Mouse (Mus musculus) A20 (cell line): ENCODE measurements around the gene Gba.
A peak's percentile ranks its signal among the peaks of the same experiment; 100 is the strongest.
"Not testable (repeated sequence)": the region's sequence is repeated elsewhere in the genome, so short reads cannot be mapped to it uniquely, and the experiment has no call there.

Source experiments
- DNase-seq: peaks from one replicate; pipeline ENCODE4 v3.0.0-alpha.2; 2011; ENCODE audit warnings: low read depth, low spot score

Gba gene

DNA sequence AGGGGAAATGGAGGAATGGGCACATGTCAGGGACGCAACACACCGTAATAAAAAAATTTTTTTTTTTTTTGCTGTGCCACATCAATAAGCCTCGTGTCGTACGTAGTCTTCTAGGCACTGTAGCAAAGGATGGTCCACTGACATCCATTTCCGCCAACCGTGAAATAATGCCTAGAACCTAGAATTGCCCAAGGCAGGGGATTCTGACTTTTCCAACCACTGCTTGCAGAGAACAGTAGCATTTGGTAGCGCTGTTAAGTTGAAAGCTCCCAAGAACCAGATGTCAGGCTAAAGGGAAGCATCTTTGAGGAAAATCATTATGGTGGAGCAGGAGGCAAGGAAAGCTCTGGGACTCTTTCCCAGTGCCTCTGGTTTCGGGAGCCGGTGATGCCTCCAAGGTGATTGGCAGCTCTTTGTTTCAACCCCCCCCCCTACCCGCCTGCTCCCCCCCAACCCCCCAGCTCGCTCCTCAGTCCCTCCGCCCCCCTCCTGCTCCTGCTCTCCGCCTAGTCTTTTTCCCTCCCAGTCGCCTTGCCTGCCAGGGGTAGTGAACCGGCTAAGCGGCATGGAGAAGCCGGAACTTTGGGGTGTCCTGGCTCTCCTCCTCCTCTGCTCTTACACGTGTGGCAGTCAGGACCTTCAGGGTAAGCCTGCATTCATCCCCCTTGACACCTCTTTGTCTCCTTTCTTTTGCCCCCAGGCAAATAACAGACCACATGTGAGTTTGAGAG lies 12.1 kb downstream of the Gba start, which contains the start of gene Thbs3:
Gene Thbs3 (plus strand): TSS at position 500 of the 731 bp plus-strand sequence.
- DNase-seq, result no peak

DNA sequence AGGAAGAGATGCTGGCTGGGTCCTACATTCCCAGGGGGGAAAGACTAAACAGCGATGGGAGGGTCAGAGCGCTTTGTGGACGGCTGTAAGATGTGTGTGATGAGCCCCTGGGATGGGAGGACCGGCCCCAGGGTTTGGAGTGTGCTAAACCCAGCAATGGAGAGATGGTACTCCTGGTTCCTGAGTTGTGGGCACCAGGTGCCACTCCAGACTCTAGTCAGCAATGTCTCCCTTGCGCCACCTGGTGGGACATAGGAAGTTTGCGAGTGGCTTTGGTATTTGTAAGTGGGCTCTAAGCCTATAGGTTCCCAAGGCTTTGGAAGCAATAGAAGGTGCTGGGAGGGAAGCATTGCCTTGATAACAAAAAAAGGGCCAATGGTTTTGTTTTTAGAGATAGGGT lies 13.1 kb downstream of the Gba start:
- peak; percentile 84 for DNase-seq

DNA sequence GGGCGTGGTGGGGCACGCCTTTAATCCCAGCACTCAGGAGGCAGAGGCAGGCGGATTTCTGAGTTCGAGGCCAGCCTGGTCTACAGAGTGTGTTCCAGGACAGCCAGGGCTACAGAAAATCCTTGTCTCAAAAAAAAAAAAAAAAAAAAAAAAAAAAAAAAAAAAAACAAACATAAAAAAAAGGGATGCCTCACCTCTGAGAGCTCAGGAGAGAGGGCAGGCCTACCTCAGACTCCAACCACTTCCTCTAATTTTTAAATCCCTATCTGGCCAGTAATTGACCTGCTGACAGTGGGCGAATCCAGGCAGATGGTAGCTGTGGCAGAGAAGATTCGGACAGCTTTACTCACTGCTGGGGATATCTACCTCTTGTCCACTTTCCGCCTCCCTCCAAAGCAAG lies 13.7 kb downstream of the Gba start:
- not testable (repeated sequence) for DNase-seq

DNA sequence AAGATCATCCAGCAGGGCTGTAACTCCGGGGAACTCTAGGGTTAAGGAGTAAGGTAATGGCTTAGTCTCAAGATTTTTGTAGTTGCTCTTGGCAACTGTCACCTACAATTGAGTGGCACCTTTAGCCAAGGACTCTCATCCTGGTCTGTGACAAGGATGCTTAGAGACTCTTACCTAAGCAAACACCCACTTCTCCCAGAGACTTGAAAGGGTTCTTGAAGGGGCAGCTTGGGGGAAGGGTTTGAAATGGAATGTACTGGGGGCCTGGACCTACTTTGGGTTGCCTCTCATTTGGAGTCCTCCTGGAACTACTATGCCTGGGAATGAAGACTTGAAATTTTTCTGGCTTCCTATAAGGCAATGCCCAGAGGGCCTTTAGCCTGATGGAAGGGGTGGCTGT lies 15.5 kb downstream of the Gba start:
- no peak for DNase-seq

DNA sequence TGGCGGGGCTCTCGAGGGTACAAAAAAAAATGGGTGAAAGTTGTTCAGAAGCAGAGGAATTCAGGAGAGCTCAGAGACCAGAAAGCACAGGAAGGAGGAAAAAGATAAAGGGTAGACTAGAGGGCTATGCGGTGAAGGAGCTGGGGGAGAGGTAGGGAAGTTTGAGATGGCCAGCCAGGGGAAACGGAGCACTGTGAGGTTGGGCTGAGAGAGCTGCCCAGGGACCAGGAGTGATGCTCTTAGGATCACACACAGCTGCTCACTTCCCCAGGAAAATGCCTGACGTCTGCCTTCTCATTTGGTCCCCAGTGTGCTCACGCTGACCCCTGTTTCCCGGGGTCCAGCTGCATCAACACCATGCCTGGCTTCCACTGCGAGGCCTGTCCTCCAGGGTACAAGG lies 16.8 kb downstream of the Gba start:
- DNase-seq, result no peak

DNA sequence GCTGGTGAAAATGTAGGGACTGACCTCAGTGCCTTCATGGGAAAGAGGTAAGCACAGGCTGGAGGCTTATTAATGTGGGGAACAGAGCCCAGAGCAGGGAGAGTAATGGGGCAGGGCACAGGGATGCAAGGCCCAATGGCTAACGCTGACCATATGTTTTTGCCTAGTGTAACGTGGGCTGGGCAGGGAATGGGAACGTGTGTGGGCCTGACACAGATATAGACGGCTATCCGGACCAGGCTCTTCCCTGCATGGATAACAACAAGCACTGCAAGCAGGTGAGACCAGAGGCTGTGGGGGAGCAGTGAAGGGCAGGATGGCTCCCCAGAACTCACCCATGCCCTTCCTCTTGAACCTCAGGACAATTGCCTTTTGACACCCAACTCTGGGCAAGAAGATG lies 18.4 kb downstream of the Gba start:
- DNase-seq, result no peak

DNA sequence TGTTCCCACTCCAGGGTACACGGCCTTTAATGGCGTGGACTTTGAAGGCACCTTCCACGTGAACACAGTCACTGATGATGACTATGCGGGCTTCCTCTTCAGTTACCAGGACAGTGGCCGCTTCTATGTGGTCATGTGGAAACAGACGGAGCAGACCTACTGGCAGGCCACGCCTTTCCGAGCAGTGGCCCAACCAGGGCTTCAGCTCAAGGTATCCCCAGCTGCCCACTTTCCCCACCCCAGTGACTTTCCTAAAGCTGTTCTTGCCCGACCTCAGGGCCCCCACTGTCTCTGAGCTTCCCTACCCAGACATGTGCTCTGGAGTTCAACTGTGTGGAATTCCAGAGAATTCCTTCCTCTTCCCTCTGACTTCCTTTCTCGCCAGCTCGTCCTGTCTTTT lies 22.1 kb downstream of the Gba start:
- no peak for DNase-seq

DNA sequence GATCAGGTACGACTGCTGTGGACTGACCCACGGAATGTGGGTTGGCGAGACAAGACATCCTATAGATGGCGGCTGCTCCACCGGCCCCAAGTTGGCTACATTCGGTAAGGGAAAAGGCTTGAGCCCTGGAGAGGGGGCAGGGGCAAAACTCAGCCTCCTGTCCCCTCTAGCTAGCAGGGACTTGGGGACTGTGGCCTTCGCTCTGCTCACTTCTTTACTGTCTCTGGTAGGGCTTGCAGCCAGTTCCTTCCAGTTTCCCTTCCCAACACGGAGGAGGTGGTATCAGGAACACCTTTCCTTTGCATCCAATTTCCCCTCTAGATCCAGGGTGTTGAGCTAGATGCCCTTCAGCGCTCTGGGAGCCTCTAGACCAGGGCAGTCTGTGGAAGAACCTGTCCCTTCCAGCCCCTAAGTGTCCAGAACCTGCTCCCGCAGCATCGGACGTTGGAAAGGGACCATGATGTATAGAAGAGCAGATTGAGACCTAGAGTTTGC lies 22.6 kb downstream of the Gba start:
- no peak for DNase-seq

DNA sequence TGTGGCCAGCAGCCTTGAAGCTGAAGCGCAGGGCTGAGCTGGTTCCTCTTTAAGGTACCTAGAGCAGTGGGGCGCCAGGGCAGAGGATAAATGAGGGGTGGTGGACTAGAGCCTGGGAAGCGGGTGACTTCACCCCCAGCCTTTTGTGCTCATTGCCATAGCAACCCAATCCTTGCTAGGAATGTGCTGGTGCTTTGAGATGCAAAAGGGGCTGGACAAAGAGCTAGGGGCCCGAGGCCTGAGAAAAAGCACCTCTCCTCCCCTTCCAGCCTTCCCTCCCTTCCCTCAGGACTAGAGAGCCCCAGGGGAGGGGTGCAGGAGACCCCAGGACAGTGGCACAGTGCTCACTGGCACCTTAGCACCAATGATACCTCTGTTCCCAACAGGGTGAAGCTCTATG lies 23.2 kb downstream of the Gba start:
- DNase-seq, result no peak

DNA sequence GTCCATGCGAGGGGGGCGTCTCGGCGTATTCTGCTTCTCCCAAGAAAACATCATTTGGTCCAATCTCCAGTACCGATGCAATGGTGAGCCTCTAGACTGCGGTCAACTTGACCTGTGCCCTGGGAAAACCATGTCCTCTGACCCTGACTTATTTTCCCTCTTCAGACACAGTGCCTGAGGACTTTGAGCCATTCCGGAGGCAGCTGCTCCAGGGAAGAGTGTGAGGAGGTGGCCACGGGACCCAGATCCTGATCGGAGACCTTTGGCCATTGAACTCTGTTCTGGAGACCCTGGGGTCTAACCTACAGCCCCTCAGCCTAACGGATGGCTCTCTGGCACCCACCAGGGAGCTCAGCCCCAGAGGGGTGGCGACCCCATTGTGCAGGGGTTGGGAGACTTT lies 23.6 kb downstream of the Gba start:
- no peak for DNase-seq

DNA sequence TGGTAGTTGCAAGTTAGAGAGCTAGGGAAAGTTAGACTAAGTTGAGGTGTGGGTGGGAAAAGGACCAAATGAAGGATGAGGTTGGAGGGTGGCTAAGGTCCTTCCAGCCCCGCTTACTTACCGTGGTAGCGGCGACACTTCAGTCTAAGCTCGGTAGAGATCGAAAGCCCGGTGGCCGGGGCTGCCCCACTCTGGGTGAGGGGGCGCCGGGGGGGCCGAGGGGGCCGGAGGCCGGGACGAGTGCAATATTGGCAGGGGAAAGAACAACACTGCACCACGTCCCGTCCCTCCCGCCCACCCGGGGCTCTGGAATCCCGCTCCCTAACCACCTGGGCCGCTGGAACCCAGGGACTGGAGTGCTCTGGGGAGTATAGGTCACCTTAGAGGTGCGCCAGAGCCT lies 24.2 kb downstream of the Gba start, which contains the start of gene Mtx1:
Gene Mtx1 (minus strand): TSS at position 189 of the 400 bp plus-strand sequence.
- DNase-seq, result no peak

DNA sequence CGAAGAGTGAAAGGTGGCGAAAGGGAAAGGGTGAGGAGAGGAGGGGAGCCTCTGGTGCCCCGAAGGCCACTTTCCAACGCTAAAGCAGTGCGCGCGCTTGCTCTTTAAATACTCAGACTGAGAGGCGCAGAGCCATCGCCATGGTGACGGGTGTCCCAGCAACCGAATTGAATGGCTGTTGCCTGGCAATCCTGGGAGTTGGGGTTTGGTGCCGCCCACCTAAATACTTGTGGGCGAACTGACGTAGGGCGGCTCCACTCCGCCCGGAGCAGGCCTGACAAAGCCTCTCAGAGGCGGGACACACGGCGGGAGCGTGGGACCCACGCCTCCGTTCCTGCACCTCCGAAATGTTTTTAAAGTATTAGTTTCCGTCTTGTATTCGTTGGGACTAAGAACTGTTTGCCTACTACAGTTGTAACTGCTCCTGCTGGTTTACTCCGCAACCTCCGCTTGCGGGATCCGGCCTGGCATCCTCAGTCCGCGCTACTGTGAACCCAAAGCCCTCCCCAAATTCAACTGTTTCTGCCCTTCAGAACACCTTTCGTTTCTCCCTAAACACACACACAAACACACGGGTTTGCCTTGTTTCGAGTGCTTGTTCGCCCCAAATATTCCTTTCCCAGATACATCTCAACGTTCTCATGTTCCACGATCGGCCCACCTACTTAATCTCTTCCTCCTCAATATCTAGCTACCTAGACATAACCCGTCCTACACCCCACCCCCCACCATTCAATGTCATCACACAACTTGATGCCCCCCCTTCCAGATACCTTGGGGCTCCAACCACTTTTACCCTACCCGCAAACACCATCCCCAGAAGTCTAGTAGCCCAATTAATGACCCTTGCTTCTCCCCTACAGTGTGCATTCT lies 24.8 kb downstream of the Gba start:
- DNase-seq, result no peak

DNA sequence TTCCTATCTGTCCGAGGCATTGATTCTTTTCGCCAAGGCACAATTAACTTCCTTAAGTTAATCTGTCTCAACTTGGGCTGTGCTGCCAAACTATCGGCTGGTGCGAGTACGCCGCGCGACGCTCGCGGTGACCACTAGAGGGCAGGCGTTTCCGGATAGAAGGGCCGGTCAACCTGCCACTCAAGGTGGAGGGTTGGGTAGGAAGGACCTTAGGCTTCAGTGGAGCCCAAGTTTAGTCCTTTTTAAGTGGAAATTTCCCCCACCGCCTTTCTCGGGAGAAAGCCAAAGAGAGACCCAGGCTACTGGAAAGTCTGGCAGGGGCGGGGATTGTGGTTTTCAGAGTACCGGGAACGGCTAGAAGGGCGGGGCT lies 25.4 kb downstream of the Gba start:
- DNase-seq, result peak; percentile 87

DNA sequence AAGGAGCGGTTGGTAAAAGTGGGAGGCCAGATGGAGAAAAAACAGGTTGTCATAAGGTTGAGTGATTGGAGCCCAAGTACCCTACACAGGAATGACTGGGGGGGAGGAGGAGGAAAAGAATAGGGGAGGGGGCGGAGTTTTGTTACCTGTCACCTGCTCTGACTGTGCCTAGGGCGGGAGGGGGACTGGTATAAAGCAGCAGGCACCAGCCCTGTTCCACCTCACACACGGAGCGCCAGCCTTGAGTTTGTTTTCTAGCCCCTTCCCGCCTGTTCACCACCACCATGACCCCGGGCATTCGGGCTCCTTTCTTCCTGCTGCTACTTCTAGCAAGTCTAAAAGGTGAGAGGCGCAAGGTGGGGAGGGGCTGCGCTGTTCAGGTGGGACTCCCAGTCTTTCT lies 26.1 kb downstream of the Gba start, which contains the start of gene Muc1:
Gene Muc1 (plus strand): TSS at position 222 of the 400 bp plus-strand sequence.
- DNase-seq, result no peak

DNA sequence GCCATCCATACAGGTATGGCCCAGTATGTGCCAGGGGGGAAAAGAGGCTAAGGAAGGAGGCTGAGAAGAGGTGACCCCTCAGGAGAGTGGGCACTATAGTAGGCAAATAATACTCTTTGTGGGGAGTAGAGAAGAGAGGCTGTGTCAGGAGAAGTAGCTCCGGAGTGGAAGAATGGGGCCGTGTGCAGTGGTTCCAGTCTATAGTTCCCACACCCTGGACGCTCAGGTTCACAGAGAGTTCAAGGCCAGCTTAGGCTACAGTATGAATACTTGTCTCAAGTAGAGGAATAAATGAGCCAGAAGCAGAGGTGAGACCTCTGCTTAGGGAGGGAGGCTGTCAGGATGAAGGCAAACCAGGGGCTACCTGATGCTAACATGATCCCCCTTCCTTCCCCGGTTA lies 26.5 kb downstream of the Gba start:
- DNase-seq, result no peak

DNA sequence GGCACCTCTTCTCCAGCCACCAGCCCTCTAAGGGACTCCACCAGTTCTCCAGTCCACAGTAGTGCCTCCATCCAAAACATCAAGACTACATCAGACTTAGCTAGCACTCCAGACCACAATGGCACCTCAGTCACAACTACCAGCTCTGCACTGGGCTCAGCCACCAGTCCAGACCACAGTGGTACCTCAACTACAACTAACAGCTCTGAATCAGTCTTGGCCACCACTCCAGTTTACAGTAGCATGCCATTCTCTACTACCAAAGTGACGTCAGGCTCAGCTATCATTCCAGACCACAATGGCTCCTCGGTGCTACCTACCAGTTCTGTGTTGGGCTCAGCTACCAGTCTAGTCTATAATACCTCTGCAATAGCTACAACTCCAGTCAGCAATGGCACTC lies 27.8 kb downstream of the Gba start:
- DNase-seq, result no peak

DNA sequence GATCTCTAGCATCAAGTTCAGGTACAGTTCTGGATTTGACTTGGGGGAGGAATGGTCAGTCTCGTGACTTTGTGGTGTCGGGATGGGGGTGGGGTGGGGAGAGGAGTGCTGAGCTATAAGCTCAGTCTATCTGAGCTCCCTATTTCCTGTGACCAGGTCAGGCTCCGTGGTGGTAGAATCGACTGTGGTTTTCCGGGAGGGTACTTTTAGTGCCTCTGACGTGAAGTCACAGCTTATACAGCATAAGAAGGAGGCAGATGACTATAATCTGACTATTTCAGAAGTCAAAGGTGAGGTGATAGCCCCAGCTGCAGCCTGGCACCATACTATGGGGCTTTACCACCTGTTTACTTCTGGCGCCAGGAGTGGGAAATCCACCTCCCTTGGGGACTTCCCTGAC lies 28.6 kb downstream of the Gba start:
- DNase-seq, result no peak

DNA sequence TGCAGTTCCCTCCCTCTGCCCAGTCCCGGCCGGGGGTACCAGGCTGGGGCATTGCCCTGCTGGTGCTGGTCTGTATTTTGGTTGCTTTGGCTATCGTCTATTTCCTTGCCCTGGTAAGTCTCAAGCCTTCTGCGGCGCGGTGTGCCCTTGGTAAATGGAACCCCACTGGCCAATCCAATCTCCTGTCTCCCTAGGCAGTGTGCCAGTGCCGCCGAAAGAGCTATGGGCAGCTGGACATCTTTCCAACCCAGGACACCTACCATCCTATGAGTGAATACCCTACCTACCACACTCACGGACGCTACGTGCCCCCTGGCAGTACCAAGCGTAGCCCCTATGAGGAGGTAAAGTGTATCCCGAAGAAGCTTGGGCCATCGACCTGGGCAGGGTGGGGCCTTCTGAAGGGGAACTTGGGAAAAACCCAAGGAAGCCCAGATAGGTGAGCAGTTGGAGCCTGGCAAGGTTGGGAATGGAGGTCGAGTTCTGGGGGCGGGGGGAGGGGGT lies 29.1 kb downstream of the Gba start:
- no peak for DNase-seq

DNA sequence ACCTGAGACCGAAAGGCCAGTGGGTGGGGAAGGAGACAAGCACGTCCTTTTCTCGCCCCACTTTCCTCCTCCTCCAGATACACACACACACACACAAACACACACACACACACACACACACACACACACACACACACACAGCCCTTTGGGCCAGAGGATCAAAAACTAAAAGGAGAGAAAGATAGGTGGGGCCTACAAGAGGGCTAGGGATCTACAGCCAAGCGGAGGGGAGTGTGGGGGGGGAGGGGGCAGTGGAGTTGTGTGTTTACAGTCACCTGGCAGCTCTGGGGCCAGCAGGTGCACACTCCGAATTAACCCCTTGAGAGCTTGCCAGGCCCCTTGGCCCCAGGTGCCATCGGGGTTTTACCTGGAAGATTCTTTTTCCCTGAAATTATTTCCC lies 29.9 kb downstream of the Gba start:
- no peak for DNase-seq

DNA sequence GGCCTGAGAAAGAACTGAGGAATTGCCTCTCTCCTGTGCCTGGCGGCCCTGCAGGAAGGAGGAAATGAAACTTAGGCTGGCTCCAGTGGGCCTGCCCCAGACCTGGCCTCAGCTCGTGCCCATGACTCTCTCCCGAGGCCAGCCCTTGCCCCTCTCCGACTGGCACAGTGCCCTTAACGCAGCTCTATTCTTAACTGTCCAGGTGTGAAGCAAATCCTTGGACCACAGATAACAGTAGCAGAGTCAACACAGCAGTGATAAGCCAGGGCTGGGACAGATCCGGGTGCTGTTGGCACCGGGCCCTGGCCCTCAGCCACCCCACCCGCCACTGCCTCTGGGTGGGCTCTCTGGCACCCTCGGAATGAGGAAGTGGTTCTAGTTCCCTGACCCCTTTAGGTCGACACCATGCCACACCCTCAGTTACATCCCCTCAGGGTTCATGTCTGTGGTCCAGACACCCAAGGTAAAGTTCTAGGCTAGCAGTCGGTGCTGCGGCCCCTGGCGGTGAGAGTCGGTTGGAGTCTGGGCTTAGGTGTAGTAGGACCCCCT lies 30.9 kb downstream of the Gba start:
- DNase-seq, result peak; percentile 79

DNA sequence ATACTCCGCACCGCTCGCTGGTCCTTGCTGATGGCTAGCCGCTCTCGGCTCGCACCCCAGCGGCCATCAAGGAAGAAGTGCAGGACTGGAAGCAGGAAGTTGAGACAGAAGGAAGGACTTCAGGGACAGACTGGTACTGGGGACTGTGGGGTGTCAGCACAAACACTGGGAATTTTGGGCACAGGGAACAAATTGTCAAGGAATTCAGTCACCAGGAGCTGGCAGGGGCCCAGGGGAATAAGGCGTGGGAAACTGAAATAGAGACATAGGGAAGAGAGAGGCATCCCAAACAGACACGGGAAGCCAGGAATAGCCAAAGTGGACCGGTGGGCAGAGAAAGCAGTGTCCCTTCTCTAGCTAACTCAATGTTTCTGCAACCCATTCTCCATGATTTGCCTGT lies 33.8 kb downstream of the Gba start:
- DNase-seq, result no peak

DNA sequence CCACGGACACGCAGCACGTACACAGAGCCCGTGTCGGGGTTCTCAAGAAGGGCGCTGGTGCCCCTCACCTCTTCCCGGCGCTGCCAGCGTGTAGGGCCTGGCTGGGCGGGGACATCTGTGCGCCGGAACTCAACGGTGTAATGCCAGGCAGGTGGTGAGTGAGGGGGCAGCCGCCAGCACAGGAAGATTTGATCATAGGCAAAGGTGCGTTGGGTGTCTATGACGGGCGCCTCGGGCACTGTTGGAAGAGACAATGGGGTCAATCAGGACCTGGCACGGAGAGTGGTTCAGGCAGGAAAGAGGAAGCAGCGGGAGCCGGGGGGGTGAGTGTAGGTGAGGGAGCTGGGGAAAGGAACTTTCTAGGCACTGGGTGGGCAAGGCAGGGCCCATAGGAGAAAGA lies 35.0 kb downstream of the Gba start:
- no peak for DNase-seq
